Mouse (Mus musculus): Measurements from ENCODE around the gene Rnf40.

Gene Rnf40

GRCm38 (mm10) chr7:127588011-127588871, at the start of gene Rnf40, which contains the start of gene Ccdc189:
TSS of gene Rnf40 (plus strand) at chr7:127588767.
TSS of gene Ccdc189 (minus strand) at chr7:127588595.
- peak; percentile 85 for DNase-seq (ENCODE audit: low spot score)

GRCm38 (mm10) chr7:127541671-127542070, 46.9 kb upstream of the Rnf40 start:
- DNase-seq (ENCODE audit: low spot score) = no peak

GRCm38 (mm10) chr7:127549116-127549835, 39.3 kb upstream of the Rnf40 start:
- no peak for DNase-seq (ENCODE audit: low spot score)

GRCm38 (mm10) chr7:127551558-127551957, 37.0 kb upstream of the Rnf40 start:
- no peak for DNase-seq (ENCODE audit: low spot score)

- no peak for DNase-seq (ENCODE audit: low spot score)
Observed at GRCm38 (mm10) chr7:127560580-127560979, 28.0 kb upstream of the Rnf40 start.

GRCm38 (mm10) chr7:127561340-127561858, 27.2 kb upstream of the Rnf40 start, which contains the start of gene Tmem265:
TSS of gene Tmem265 (plus strand) at chr7:127561390.
- no peak for DNase-seq (ENCODE audit: low spot score)

- DNase-seq (ENCODE audit: low spot score) = no peak
Observed at GRCm38 (mm10) chr7:127564381-127565150, 24.0 kb upstream of the Rnf40 start.

GRCm38 (mm10) chr7:127572895-127573471, 15.6 kb upstream of the Rnf40 start, which contains the start of gene Phkg2:
TSS of gene Phkg2 (plus strand) at chr7:127573340.
- peak; percentile 63 for DNase-seq (ENCODE audit: low spot score)

GRCm38 (mm10) chr7:127573503-127574008, 15.0 kb upstream of the Rnf40 start:
- DNase-seq (ENCODE audit: low spot score) = no peak

GRCm38 (mm10) chr7:127574115-127574514, 14.5 kb upstream of the Rnf40 start:
- DNase-seq (ENCODE audit: low spot score) = no peak

- no peak for DNase-seq (ENCODE audit: low spot score)
Observed at GRCm38 (mm10) chr7:127583260-127583659, 5.3 kb upstream of the Rnf40 start.

- DNase-seq (ENCODE audit: low spot score) = no peak
Observed at GRCm38 (mm10) chr7:127585031-127585430, 3.5 kb upstream of the Rnf40 start.

GRCm38 (mm10) chr7:127586149-127586548, 2.4 kb upstream of the Rnf40 start:
- DNase-seq (ENCODE audit: low spot score) = no peak

GRCm38 (mm10) chr7:127587196-127587595, 1.4 kb upstream of the Rnf40 start:
- DNase-seq (ENCODE audit: low spot score) = no peak

- DNase-seq (ENCODE audit: low spot score) = no peak
Observed at GRCm38 (mm10) chr7:127588901-127589300, 334 bp downstream of the Rnf40 start.

- DNase-seq (ENCODE audit: low spot score) = no peak
Observed at GRCm38 (mm10) chr7:127589637-127590036, 1.1 kb downstream of the Rnf40 start.

- no peak for DNase-seq (ENCODE audit: low spot score)
Observed at GRCm38 (mm10) chr7:127591108-127591507, 2.5 kb downstream of the Rnf40 start.

GRCm38 (mm10) chr7:127592575-127592974, 4.0 kb downstream of the Rnf40 start:
- no peak for DNase-seq (ENCODE audit: low spot score)

GRCm38 (mm10) chr7:127596747-127597146, 8.2 kb downstream of the Rnf40 start:
- DNase-seq (ENCODE audit: low spot score) = no peak

- no peak for DNase-seq (ENCODE audit: low spot score)
Observed at GRCm38 (mm10) chr7:127600612-127601011, 12.0 kb downstream of the Rnf40 start.

- no peak for DNase-seq (ENCODE audit: low spot score)
Observed at GRCm38 (mm10) chr7:127601735-127602134, 13.2 kb downstream of the Rnf40 start.

Data from ovary, postnatal 10 days (tissue).